Mouse (Mus musculus): ENCODE data around the gene Lsamp. TPM values are rescaled to one million over a fixed set of nuclear protein-coding genes. Genes with fewer than 3 reads are reported as not detected.

Lsamp gene
- polyA plus RNA-seq, 1 experiment from 2014 or later: 1.1 TPM

GRCm38 (mm10) chr16:42014937-42015336, 2030.8 kb downstream of the Lsamp start:
- ATAC-seq (ENCODE audit: insufficient number of reproducible peaks, low FRiP score): no peak
- no peak overlapping the region for H3K9ac ChIP-seq
- H3K4me1 ChIP-seq (replicated peaks): no peaks in the 10 kb centered on the region
- no peak overlapping the region for H3K4me3 ChIP-seq
- no peaks in the 10 kb centered on the region for H3K36me3 ChIP-seq
- no peak overlapping the region for H3K4me2 ChIP-seq
- no peaks in the 10 kb centered on the region for H3K9me3 ChIP-seq (replicated peaks)
- no peaks in the 10 kb centered on the region for H3K27me3 ChIP-seq (replicated peaks)
- 68% methylated on average over 5 of the region's 5 CpGs for WGBS
- no peak overlapping the region for H3K27ac ChIP-seq (ENCODE audit: poor library complexity, severe bottlenecking)

DNA sequence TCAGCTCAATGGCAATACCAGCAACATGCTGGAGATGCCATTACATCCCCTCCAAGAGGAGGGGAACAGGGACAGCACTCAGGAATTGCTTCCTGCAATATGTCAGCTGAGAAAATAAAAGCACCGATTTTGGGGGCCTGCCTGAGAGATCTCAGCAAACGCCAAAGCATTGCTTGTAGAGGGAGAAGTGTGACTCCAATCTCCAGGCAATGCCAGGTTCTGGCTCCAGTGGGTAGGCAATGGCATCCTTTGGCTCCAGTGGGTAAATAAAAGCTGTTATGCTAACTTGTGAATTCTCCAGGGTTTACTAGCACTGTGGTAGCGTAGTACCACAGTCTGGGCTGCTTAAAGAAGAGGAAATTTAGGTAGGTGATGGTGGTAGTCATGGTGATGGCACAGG, 2031.3 kb downstream of the Lsamp start:
- no peaks in the 10 kb centered on the region for H3K9me3 ChIP-seq (replicated peaks)
- H3K4me2 ChIP-seq: no peak overlapping the region
- no peak overlapping the region for H3K27ac ChIP-seq (ENCODE audit: poor library complexity, severe bottlenecking)
- H3K36me3 ChIP-seq: no peaks in the 10 kb centered on the region
- H3K9ac ChIP-seq: no peak overlapping the region
- no peak overlapping the region for H3K4me3 ChIP-seq
- H3K27me3 ChIP-seq (replicated peaks): no peaks in the 10 kb centered on the region
- H3K4me1 ChIP-seq (replicated peaks): no peaks in the 10 kb centered on the region
- no peak for ATAC-seq (ENCODE audit: insufficient number of reproducible peaks, low FRiP score)
- WGBS: 66% methylated on average over 3 of the region's 3 CpGs

GRCm38 (mm10) chr16:42016791-42017643, 2032.9 kb downstream of the Lsamp start:
- H3K36me3 ChIP-seq: no peaks in the 10 kb centered on the region
- H3K4me2 ChIP-seq: no peak overlapping the region
- no peaks in the 10 kb centered on the region for H3K9me3 ChIP-seq (replicated peaks)
- H3K27me3 ChIP-seq (replicated peaks): no peaks in the 10 kb centered on the region
- no peak overlapping the region for H3K4me3 ChIP-seq
- 84% methylated on average over 9 of the region's 9 CpGs for WGBS
- H3K27ac ChIP-seq (ENCODE audit: poor library complexity, severe bottlenecking): no peak overlapping the region
- H3K9ac ChIP-seq: no peak overlapping the region
- no peak for ATAC-seq (ENCODE audit: insufficient number of reproducible peaks, low FRiP score)
- no peaks in the 10 kb centered on the region for H3K4me1 ChIP-seq (replicated peaks)

DNA sequence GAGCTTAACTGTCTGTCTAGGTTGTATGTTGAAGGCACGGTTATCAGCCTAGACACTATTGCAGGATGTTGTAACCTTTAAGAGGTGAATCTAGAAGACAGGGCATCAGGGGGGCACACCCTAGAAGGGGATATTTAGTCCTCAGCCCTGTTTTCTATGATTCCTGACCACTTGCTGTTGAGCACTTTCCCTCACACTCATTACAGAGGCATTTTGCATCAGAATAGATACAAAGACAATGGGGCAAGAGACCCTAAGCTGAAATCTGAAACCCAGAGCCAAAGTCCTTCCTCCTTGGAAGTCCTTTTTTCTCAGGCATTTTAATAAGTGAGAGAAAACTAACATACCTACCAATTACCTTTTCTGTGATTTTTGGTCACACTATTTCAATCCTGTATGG, 2038.4 kb downstream of the Lsamp start:
- Histone ChIP-seq H3K9ac (no peak overlapping the region), H3K4me2 (no peak overlapping the region), H3K36me3 (no peaks in the 10 kb centered on the region), H3K4me1 (replicated peaks) (no peaks in the 10 kb centered on the region), H3K27me3 (replicated peaks) (no peaks in the 10 kb centered on the region), H3K9me3 (replicated peaks) (no peaks in the 10 kb centered on the region), H3K27ac (ENCODE audit: poor library complexity, severe bottlenecking) (no peak overlapping the region), H3K4me3 (no peak overlapping the region)
- WGBS: 42% methylated on average over 1 of the region's 1 CpGs
- no peak for ATAC-seq (ENCODE audit: insufficient number of reproducible peaks, low FRiP score)

GRCm38 (mm10) chr16:42032030-42032429, 2047.9 kb downstream of the Lsamp start:
- Histone ChIP-seq H3K4me2 (no peak overlapping the region), H3K4me1 (replicated peaks) (no peaks in the 10 kb centered on the region), H3K4me3 (no peak overlapping the region), H3K27ac (ENCODE audit: poor library complexity, severe bottlenecking) (no peak overlapping the region), H3K9ac (no peak overlapping the region), H3K36me3 (no peaks in the 10 kb centered on the region), H3K27me3 (replicated peaks) (no peaks in the 10 kb centered on the region), H3K9me3 (replicated peaks) (no peaks in the 10 kb centered on the region)
- 49% methylated on average over 2 of the region's 2 CpGs for WGBS
- no peak for ATAC-seq (ENCODE audit: insufficient number of reproducible peaks, low FRiP score)

DNA sequence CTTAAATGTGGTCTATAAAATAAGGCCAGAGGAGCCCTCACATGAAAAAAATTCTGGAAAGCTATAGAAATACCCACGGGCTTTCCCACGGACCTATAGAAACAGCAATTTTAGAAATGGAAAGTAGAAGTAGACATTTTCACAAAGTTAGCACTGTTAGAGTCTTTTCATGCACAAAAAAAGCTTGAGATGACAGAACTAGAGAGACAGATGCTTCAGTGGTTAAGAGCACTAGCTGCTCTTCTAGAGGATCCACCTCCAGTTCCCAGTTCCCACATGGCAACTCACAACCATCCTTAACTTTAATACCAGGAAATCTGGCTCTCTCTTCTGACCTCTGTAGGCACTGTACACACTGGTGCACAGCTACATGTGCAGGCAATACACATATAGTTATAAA, 2049.3 kb downstream of the Lsamp start:
- H3K27me3 ChIP-seq (replicated peaks): no peaks in the 10 kb centered on the region
- no peak overlapping the region for H3K9ac ChIP-seq
- no peak overlapping the region for H3K4me2 ChIP-seq
- no peaks in the 10 kb centered on the region for H3K36me3 ChIP-seq
- WGBS: 86% methylated on average over 2 of the region's 2 CpGs
- no peaks in the 10 kb centered on the region for H3K9me3 ChIP-seq (replicated peaks)
- ATAC-seq (ENCODE audit: insufficient number of reproducible peaks, low FRiP score): no peak
- H3K4me3 ChIP-seq: no peak overlapping the region
- H3K27ac ChIP-seq (ENCODE audit: poor library complexity, severe bottlenecking): no peak overlapping the region
- H3K4me1 ChIP-seq (replicated peaks): no peaks in the 10 kb centered on the region

DNA sequence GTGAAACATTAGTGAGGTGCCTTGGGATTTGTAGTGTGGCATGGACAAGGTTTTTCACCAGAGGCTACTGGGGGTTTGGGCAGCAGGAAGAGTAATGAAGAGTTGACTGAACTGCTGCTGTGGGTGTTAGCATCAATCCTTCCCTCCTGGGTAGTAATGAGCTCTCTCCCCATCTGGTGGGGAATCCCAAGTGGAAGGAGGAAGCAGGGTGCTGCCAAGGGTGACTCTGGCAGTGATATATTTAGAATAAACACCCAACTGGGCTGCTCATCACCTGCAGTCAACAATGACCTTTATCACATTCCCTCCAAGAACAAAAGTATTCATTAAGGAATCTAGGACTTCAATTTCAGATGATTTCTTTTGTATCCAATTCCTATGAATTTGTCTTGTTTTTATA, 2064.0 kb downstream of the Lsamp start:
- no peaks in the 10 kb centered on the region for H3K36me3 ChIP-seq
- H3K9me3 ChIP-seq (replicated peaks): no peaks in the 10 kb centered on the region
- H3K27me3 ChIP-seq (replicated peaks): no peaks in the 10 kb centered on the region
- H3K9ac ChIP-seq: no peak overlapping the region
- no peak for ATAC-seq (ENCODE audit: insufficient number of reproducible peaks, low FRiP score)
- no peak overlapping the region for H3K27ac ChIP-seq (ENCODE audit: poor library complexity, severe bottlenecking)
- no peak overlapping the region for H3K4me3 ChIP-seq
- no peaks in the 10 kb centered on the region for H3K4me1 ChIP-seq (replicated peaks)
- H3K4me2 ChIP-seq: no peak overlapping the region

DNA sequence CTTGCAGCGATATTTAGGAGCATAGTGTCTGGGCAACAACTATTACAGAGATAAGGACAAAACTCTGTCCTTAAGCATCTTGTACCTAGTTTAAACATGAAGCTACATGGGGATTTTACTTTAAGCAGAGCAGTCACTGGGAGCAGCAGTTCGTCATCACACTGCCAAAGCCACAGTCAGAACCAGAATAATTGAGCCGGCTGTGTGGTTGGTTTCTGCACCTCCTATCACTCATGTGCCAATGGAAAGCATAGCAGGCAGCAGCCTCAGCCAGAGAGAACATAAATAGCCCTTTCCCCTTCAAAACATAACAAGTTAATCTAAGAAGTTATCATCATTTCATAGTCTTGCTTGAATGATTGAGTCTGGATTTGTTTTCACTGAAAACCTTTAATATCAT, 2075.8 kb downstream of the Lsamp start:
- Histone ChIP-seq H3K4me3 (no peak overlapping the region), H3K9me3 (replicated peaks) (no peaks in the 10 kb centered on the region), H3K4me1 (replicated peaks) (peaks cover 9% of the 10 kb centered on the region; the same call in 1 of the 2 replicates), H3K9ac (no peak overlapping the region), H3K36me3 (no peaks in the 10 kb centered on the region), H3K4me2 (no peak overlapping the region), H3K27ac (ENCODE audit: poor library complexity, severe bottlenecking) (no peak overlapping the region), H3K27me3 (replicated peaks) (no peaks in the 10 kb centered on the region)
- 41% methylated on average over 3 of the region's 3 CpGs for WGBS
- ATAC-seq (ENCODE audit: insufficient number of reproducible peaks, low FRiP score): no peak

DNA sequence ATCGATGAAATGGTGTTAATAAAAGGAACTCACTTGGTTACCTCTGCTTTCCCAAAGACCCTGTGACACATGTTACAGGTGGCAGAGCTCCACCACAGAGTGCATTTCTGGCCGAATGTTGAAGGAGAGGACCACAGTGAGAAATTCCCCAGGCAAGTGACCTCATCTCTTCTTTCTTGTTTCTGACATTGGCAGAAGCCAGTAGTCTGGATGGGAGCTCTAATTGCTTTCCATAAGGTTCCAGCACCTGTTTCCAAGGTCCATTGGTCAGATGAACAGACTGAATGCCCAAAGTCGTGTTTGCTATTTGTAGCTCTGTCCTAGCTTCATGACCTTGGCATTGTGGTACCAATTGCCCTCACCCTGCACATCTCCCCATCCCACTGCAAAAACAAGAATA, 2090.2 kb downstream of the Lsamp start:
- H3K9ac ChIP-seq: no peak overlapping the region
- 72% methylated on average over 3 of the region's 3 CpGs for WGBS
- H3K36me3 ChIP-seq: no peaks in the 10 kb centered on the region
- no peaks in the 10 kb centered on the region for H3K9me3 ChIP-seq (replicated peaks)
- no peaks in the 10 kb centered on the region for H3K27me3 ChIP-seq (replicated peaks)
- no peak overlapping the region for H3K4me2 ChIP-seq
- no peak overlapping the region for H3K4me3 ChIP-seq
- no peak overlapping the region for H3K27ac ChIP-seq (ENCODE audit: poor library complexity, severe bottlenecking)
- no peak for ATAC-seq (ENCODE audit: insufficient number of reproducible peaks, low FRiP score)
- no peaks in the 10 kb centered on the region for H3K4me1 ChIP-seq (replicated peaks)

- H3K27ac ChIP-seq (ENCODE audit: poor library complexity, severe bottlenecking): no peak overlapping the region
- H3K4me3 ChIP-seq: no peak overlapping the region
- H3K27me3 ChIP-seq (replicated peaks): no peaks in the 10 kb centered on the region
- WGBS: 76% methylated on average over 4 of the region's 4 CpGs
- ATAC-seq (ENCODE audit: insufficient number of reproducible peaks, low FRiP score): no peak
- H3K9ac ChIP-seq: no peak overlapping the region
- H3K9me3 ChIP-seq (replicated peaks): no peaks in the 10 kb centered on the region
- H3K4me1 ChIP-seq (replicated peaks): no peaks in the 10 kb centered on the region
- H3K4me2 ChIP-seq: no peak overlapping the region
- no peaks in the 10 kb centered on the region for H3K36me3 ChIP-seq
These were observed 2095.4 kb downstream of the Lsamp start for GRCm38 (mm10) chr16:42079573-42079972.

DNA sequence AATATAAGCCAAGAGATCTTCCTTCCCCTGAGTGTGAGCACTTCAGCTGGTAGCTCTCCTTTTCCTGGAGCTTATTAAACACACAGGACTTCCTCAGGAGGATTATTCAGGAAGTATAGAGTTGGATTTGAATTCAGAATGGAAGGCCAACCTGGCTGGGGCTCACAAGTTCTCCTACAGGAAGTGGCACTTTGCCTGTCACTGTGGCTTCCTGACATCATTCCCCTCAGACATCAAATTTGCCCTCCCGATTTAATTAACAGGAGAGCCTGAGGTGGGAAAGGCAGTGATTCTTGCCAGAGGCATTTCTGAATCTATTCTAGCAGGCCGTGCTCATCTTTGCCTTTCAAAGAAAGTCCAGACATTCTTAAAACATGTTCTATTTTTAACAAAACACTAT, 2097.4 kb downstream of the Lsamp start:
- ATAC-seq (ENCODE audit: insufficient number of reproducible peaks, low FRiP score): no peak
- no peak overlapping the region for H3K9ac ChIP-seq
- no peaks in the 10 kb centered on the region for H3K27me3 ChIP-seq (replicated peaks)
- H3K4me2 ChIP-seq: no peak overlapping the region
- no peak overlapping the region for H3K4me3 ChIP-seq
- H3K27ac ChIP-seq (ENCODE audit: poor library complexity, severe bottlenecking): no peak overlapping the region
- H3K9me3 ChIP-seq (replicated peaks): no peaks in the 10 kb centered on the region
- WGBS: 56% methylated on average over 2 of the region's 2 CpGs
- H3K4me1 ChIP-seq (replicated peaks): no peaks in the 10 kb centered on the region
- no peaks in the 10 kb centered on the region for H3K36me3 ChIP-seq

- Histone ChIP-seq H3K27ac (ENCODE audit: poor library complexity, severe bottlenecking) (no peak overlapping the region), H3K9me3 (replicated peaks) (no peaks in the 10 kb centered on the region), H3K4me1 (replicated peaks) (0 out of 2 replicates have a peak, but pooled peaks cover under 1% of the 10 kb centered on the region), H3K4me2 (no peak overlapping the region), H3K36me3 (no peaks in the 10 kb centered on the region), H3K9ac (no peak overlapping the region), H3K27me3 (replicated peaks) (no peaks in the 10 kb centered on the region), H3K4me3 (no peak overlapping the region)
- WGBS: 73% methylated on average over 1 of the region's 1 CpGs
- ATAC-seq (ENCODE audit: insufficient number of reproducible peaks, low FRiP score): no peak
These were observed 2113.3 kb downstream of the Lsamp start for GRCm38 (mm10) chr16:42097510-42097909.

Data from heart, embryonic 12.5 days (tissue).